Comparison of ENCODE assay signal across 16 mouse cellular contexts in the genomic region with DNA sequence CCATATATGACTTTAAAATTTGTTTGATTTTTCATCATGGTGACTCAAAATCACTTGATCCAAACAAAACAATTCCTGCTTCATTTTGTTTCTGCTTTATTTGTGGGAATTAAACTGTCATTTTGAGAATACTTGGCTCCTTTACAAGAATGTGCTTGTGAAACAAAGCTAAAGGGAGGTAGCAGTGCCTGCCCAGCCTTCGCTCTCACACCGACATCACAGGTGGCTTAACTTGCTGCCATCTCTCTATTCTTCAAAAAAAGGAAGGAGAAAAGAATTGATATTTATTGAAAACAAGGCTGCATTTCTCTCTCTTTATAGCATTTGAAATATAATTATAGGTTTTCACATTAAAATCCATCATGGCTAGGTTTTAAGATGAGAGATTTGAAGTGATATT.
"Had no signal": no experiment of that assay in that cellular context is flagged by ENCODE, and none has a peak within 500 bp of the region (broad histone marks: within the 10 kb centered on the region; RNA-seq: fewer than 3 reads in every experiment).

No protein-coding gene starts in this region.

- H3K9ac ChIP-seq: intestine, embryonic 15.5 days; kidney, embryonic 15.5 days; limb, embryonic 13.5 days; lung, embryonic 14.5 days; midbrain, embryonic 13.5 days; neural tube, embryonic 15.5 days had no signal

- H3K27ac ChIP-seq: intestine, embryonic 15.5 days; kidney, embryonic 15.5 days; limb, embryonic 13.5 days; midbrain, embryonic 13.5 days; neural tube, embryonic 15.5 days; stomach, postnatal 0 days had no signal

- DNase-seq: kidney, adult 2 months; kidney, postnatal 36 days; left cerebral cortex, postnatal 4 days; lung, embryonic 14.5 days; lung, postnatal 10 days; right cerebral cortex, adult 18-20 months; right cerebral cortex, postnatal 25 days; thymus, postnatal 14 days had no signal

- H3K9me3 ChIP-seq: intestine, embryonic 15.5 days; kidney, embryonic 15.5 days; limb, embryonic 13.5 days; midbrain, embryonic 13.5 days; neural tube, embryonic 15.5 days had no signal

- ATAC-seq: intestine, embryonic 15.5 days; midbrain, embryonic 13.5 days had no signal

- H3K4me3 ChIP-seq: intestine, embryonic 15.5 days; kidney, embryonic 15.5 days; limb, embryonic 13.5 days; midbrain, embryonic 13.5 days; myocyte; neural tube, embryonic 15.5 days had no signal

- H3K4me2 ChIP-seq: intestine, embryonic 15.5 days; kidney, embryonic 15.5 days; limb, embryonic 13.5 days; liver, embryonic 11.5 days; lung, embryonic 14.5 days; midbrain, embryonic 13.5 days; neural tube, embryonic 15.5 days had no signal

- H3K36me3 ChIP-seq: intestine, embryonic 15.5 days had no signal

- H3K27me3 ChIP-seq: intestine, embryonic 15.5 days; kidney, embryonic 15.5 days; limb, embryonic 13.5 days; midbrain, embryonic 13.5 days; neural tube, embryonic 15.5 days had no signal
